Mouse (Mus musculus) left cerebral cortex, postnatal 10 days (tissue): ENCODE data around the gene Ppip5k1. TPM values are rescaled to one million over a fixed set of nuclear protein-coding genes. Genes with fewer than 3 reads are reported as not detected.
"Not testable (repeated sequence)": the region's sequence is repeated elsewhere in the genome, so short reads cannot be mapped to it uniquely, and the experiment has no call there.

Source experiments
- DNase-seq, 2 experiments: peaks; one replicate each; pipeline ENCODE4 v3.0.0; 2021 to 2022; ENCODE audit warnings: low spot score in 2 of 2, mixed read lengths in 1 of 2; ENCODE audit errors: extremely low spot score in 1 of 2
- intact Hi-C: fragments of 180-260 bp; cut with DNase I; formaldehyde crosslinking; loops from one replicate; pipeline ENCODE4 v1.15.1; 2025
- total RNA-seq, 2 experiments: library from RNA; stranded (reverse); gene quantifications; 2 replicates each; pipeline ENCODE4 v1.2.3; 2021

Ppip5k1 gene
- 10 to 100 TPM; 50.4 to 55.7 TPM for total RNA-seq

- peak; percentile 98 for DNase-seq
- intact Hi-C loops: loop anchor here (5.0 kb wide), 1 partner anchor 42 kb away; no protein-coding TSS in a partner anchor
These were observed at the start of gene Ppip5k1 for GRCm38 (mm10) chr2:121354820-121355592. Ppip5k1 (minus strand) TSS chr2:121355396.

GRCm38 (mm10) chr2:121403296-121403695 is 48.1 kb upstream of the Ppip5k1 start:
- DNase-seq: no peak
- intact Hi-C loops: no loop called here

- peak; percentile 66 to 83 for DNase-seq
- intact Hi-C loops: loop anchor here (5.0 kb wide), 1 partner anchor 39 kb away; the partner anchor contains the start of genes Ckmt1 and Ppip5k1
These were observed 41.4 kb upstream of the Ppip5k1 start for GRCm38 (mm10) chr2:121396624-121397023.

GRCm38 (mm10) chr2:121386961-121387575 is 31.9 kb upstream of the Ppip5k1 start, which contains the start of gene Strc:
Strc (minus strand) TSS chr2:121387168.
- intact Hi-C loops, DNase-seq: not testable (repeated sequence)

GRCm38 (mm10) chr2:121374766-121375165 is 19.6 kb upstream of the Ppip5k1 start:
- no peak for DNase-seq
- intact Hi-C loops: no loop called here

DNA sequence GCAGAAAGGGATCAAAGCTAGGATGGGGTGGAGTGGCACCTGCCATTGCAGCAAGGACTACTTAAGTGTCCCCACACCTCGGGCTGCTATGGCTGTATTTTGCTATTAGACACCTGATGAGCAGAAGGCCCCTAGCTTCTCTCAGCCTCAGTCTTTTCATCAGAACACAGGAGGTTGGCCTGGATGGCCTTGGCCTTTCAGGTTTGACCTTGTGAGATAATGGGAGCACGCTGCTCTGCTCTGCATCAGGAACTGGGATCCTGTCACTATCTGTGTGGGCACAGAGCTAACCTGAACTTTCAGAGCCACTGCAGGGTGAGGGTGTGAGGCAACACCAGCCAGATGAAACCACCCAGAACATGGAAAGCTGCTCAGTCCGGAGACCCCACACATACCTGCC is 17.1 kb upstream of the Ppip5k1 start:
- intact Hi-C loops: no loop called here
- no peak for DNase-seq

DNA sequence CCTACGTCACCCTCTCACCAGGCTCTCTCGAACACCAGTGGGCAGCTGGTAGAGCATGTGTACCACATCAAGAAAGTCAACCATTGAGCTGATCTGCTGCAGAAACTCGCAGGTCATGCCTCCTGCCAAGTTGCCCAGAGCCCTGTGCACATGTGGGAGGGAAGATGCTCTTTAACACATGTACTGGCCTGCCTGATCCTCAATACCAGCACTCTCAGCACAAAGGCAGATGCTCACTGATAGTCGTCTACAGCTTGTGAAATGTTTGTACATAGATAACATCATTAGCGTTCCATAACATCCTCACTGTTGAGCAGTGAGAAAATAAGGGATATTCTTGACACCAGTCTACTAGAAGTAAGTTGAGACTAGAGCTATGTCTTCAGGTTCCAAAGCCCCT is 15.7 kb upstream of the Ppip5k1 start:
- DNase-seq: no peak
- intact Hi-C loops: no loop called here

- intact Hi-C loops: no loop called here
- DNase-seq: no peak
These were observed 13.6 kb upstream of the Ppip5k1 start for GRCm38 (mm10) chr2:121368831-121369230.

DNA sequence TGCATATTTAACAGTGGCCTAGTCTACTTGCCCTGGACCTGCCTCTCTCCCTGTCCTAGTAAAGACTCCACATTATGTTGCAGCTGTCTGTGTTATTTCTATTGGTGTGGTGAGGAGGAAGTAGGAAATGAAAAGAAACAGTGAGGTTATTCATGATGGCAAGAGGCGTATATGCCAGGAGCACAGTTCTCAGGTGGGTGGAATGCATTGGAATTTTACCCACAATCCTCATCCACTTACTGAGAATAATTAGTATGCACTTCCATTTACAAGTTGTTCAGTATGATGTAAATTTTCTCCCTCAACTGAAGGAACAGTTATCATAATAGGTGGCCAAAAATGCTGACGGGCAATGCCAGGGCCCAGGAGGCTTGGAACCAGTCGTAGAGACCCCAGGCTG is 8.5 kb upstream of the Ppip5k1 start:
- intact Hi-C loops: no loop called here
- DNase-seq: no peak

DNA sequence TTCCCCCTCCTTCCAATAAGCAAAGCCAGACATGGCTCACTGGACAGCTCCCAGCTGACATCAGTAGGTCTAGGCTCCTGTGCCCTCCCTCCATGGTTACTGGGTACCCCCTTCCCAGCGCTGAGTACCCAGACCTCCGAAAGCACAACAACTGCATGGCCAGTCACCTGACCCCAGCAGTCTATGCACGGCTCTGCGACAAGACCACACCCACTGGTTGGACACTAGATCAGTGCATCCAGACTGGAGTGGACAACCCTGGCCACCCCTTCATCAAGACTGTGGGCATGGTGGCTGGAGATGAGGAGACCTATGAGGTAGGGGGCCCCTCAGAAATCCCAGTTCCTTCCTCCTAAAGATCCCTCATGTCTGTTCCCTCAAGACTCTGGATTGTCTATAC is 4.3 kb upstream of the Ppip5k1 start:
- no peak for DNase-seq
- intact Hi-C loops: loop anchor here (5.0 kb wide), 1 partner anchor 38 kb away; no protein-coding TSS in a partner anchor

DNA sequence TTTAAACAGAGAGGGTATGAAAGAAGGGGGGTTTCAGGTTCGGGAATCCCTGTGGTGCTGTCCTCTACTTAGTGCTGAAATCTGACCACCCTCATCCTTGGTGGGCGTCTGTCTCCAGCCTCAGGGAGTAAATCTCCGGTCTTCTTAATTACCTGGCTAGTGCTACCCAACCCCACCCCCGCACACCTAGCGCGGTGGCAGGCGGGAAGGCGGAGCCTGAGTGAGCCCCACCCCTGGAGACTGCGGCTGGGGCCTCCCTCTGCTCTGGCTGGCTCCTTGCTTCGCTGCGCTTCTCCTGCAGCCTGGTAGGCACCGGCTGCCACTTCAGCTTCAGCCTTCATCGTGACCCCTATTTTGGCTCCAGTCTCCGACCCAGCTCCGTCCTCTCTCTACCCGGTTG is 3.2 kb upstream of the Ppip5k1 start:
- DNase-seq: peak; percentile 70 to 84
- intact Hi-C loops: loop anchor here (5.0 kb wide), 1 partner anchor 39 kb away; no protein-coding TSS in a partner anchor

GRCm38 (mm10) chr2:121357961-121358360 is 2.8 kb upstream of the Ppip5k1 start:
- intact Hi-C loops: loop anchor here (5.0 kb wide), 1 partner anchor 39 kb away; no protein-coding TSS in a partner anchor
- no peak for DNase-seq

DNA sequence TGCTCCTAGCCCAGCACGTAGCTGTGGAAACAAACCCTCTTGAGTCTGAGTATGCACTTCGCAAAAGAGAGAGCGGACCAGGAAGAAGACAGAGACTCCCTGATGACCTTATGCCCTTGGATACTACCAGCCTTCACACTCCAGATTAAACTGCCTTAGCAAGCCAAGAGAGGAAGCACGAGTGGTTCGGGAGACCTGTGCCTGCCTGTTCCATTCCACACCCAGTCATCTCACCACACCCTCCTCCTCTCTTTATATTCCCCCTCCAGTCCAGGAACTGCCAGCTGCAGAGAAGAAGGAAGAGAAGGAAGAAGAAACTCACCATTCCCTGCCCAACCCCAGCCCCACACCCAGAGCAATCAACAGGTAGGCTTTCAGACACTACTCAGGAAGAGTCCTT is 2.3 kb upstream of the Ppip5k1 start, which contains the start of gene Ckmt1:
Ckmt1 (plus strand) TSS at position 221 of the 400 bp plus-strand sequence.
- intact Hi-C loops: loop anchor here (5.0 kb wide), 1 partner anchor 40 kb away; no protein-coding TSS in a partner anchor
- no peak for DNase-seq

DNA sequence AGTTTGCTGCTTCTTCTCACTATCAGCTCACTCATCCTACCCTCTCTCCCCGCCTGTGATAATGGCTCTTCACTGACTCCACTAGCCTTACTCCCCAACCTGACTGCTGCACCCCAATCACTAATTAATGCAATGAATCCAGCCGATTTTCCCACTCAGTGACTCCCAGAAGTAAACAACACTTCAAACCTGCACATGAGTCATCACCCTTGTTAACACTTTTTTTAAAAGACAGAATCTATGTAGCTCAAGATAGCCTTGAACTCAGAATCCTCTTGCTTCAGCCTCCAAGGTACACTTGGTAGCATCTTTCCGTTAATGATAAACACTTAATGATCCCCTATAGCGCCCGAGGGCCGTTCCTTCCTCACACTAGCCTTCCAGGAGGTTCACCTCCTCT is 818 bp downstream of the Ppip5k1 start:
- DNase-seq: no peak
- intact Hi-C loops: no loop called here

DNA sequence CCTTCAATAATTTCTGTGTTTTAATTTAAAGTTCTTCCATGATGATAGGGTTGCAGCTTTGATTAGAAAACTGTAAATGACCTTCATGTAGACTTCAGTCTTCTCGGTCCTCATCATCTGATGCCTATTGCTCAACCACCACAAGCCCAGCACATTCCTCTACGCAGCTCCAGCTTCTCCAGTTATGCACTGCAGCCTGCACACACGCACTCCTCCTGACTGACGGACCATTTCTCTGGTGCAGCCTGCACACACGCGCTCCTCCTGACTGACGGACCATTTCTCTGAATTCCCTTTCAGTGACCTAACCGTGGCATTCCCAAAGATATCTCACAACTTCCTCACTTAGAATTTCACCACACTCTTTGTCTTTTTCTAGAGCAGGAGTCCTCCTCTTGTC is 2.0 kb downstream of the Ppip5k1 start:
- intact Hi-C loops: no loop called here
- no peak for DNase-seq

DNA sequence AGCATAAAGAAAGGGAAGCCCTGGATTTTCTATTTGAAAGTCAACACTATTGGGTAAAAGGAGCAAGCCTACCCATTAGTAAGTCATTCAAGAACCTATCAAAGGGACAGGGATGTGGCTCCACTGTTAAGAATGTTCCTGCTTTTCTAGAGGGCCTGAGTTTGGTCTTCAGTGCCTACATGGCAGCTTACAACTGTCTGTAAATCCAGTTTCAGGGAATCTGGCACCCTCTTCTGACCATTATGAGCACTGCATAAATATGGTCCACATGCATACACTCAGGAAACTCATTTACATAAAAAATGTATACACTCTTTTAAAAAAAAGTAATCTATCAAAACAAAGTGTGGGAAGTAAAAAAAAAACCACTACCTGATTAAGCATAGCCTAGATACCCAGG is 16.1 kb downstream of the Ppip5k1 start:
- intact Hi-C loops: no loop called here
- DNase-seq: no peak

GRCm38 (mm10) chr2:121329492-121329891 is 25.7 kb downstream of the Ppip5k1 start:
- intact Hi-C loops: no loop called here
- no peak for DNase-seq

GRCm38 (mm10) chr2:121323693-121324470 is 31.3 kb downstream of the Ppip5k1 start:
- intact Hi-C loops: no loop called here
- no peak for DNase-seq

GRCm38 (mm10) chr2:121323041-121323440 is 32.2 kb downstream of the Ppip5k1 start:
- intact Hi-C loops: no loop called here
- no peak for DNase-seq
